Mouse (Mus musculus) embryonic facial prominence, embryonic 10.5 days (tissue): ENCODE measurements around the gene Tctex1d1. TPM values are rescaled to one million over a fixed set of nuclear protein-coding genes. Genes with fewer than 3 reads are reported as not detected.

Experiments
- DNase-seq: peaks from one replicate; pipeline ENCODE4 v3.0.0-alpha.2; 2017; ENCODE audit warnings: low spot score
- H3K27ac ChIP-seq: fragments of 300-500 bp; sonication (generic); replicated peaks from 2 replicates; pipeline ENCODE4 v1.5.1; 2016; ENCODE audit warnings: mild to moderate bottlenecking
- H3K27me3 ChIP-seq: fragments of 300-500 bp; sonication (generic); replicated peaks from 2 replicates; pipeline ENCODE4 v1.6.1; 2016; ENCODE audit warnings: low read depth, mild to moderate bottlenecking; ENCODE audit not compliant: poor library complexity, severe bottlenecking
- H3K36me3 ChIP-seq: fragments of 300-500 bp; sonication (generic); replicated peaks from 2 replicates; pipeline ENCODE4 v1.6.1; 2016; ENCODE audit warnings: mild to moderate bottlenecking, moderate library complexity
- H3K4me1 ChIP-seq: fragments of 300-500 bp; sonication (generic); 2 replicates; pipeline ENCODE4 v1.6.1; 2016
- H3K4me3 ChIP-seq: fragments of 300-500 bp; sonication (generic); 2 replicates; pipeline ENCODE4 v1.5.1; 2016; ENCODE audit warnings: mild to moderate bottlenecking, moderate library complexity
- H3K9me3 ChIP-seq: fragments of 300-500 bp; sonication (generic); 2 replicates; pipeline ENCODE4 v1.6.1; 2016; ENCODE audit warnings: mild to moderate bottlenecking
- WGBS: fragments of 180-500 bp; shearing (Covaris S2); methylation state at CpG from one replicate; pipeline ENCODE4 v1.1.7; 2016; 5-methylcytosine and 5-hydroxymethylcytosine counted together
- polyA plus RNA-seq: library from polyadenylated mRNA; unstranded; fragments of >200 nt; fragmentation: Nextera tagmentation; extraction: Ambion mirVana; gene quantifications from 2 replicates; pipeline ENCODE4 v1.2.1, GENCODE M21; 2016

Gene Tctex1d1
- polyA plus RNA-seq, 1 experiment from 2014 or later, result 0.97 TPM

- H3K27me3 ChIP-seq, result peaks cover 14% of the 10 kb centered on the region; the same call in 1 of the 2 replicates
Observed at GRCm38 (mm10) chr4:102972071-102972470, 6.3 kb upstream of the Tctex1d1 start.

GRCm38 (mm10) chr4:102974172-102974571 is 4.2 kb upstream of the Tctex1d1 start:
- Histone ChIP-seq H3K4me1 (peaks cover 35% of the 10 kb centered on the region), H3K27ac (no peak overlapping the region), H3K36me3 (no peaks in the 10 kb centered on the region), H3K4me3 (no peak overlapping the region), H3K27me3 (peaks cover 35% of the 10 kb centered on the region), H3K9me3 (no peaks in the 10 kb centered on the region)
- DNase-seq, result no peak
- whole genome bisulfite sequencing, result 54% methylated on average over 5 of the region's 5 CpGs

More at GRCm38 (mm10) chr4:102972071-102972470, 6.3 kb upstream of the Tctex1d1 start:
- WGBS, result 77% methylated on average over 3 of the region's 3 CpGs
- Histone ChIP-seq H3K27ac (no peak overlapping the region), H3K9me3 (no peaks in the 10 kb centered on the region), H3K4me1 (peaks cover 21% of the 10 kb centered on the region), H3K4me3 (no peak overlapping the region), H3K36me3 (no peaks in the 10 kb centered on the region)
- DNase-seq, result no peak

DNA sequence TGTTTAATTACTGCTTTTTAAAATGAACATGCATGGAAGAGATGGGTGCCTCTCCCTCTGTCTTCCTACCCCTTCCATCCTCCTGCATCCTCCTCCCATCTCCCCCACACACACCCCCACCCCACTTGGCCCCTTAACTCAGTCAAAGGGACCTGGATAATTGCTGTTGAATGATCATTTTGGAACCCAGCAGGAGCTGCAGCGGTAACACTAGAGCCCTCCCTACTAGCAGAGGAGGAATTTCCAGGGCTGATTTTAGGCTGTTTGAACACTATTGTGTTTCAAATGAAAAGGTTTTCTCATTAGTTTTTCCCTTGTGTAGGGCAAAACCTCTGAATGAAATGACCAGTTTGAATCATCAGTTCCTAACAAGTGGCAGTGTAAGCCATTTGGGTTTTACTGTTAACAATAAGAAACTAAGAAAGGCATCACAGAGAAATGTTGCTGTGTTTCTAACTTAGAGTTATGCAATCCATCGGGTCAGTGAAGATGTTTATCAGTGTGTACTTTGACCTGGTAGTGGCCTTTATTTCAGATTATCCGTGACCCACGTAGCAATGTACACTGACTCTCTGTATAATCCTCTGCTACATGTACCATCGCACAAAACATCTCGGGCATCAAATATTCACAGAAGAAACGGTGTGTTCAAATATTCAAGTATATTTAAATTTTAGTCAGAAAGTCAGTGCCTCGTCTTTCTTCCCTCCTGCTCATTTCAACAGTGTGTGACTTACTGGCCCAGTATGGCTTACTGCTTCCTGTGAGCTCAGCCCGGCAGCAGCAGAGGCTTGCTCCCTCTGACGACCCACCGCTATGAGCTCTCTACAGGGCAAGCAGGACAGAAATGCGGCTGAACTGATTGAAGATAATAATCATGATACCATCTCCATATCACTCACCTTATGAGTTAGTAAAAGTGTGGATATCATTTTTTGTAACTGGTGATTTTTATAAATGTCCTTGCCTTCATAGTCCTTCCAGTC is 1.8 kb upstream of the Tctex1d1 start:
- DNase-seq, result peak; percentile 29
- 25% methylated on average over 12 of the region's 12 CpGs for WGBS
- Histone ChIP-seq H3K36me3 (no peaks in the 10 kb centered on the region), H3K27ac (no peak overlapping the region), H3K9me3 (no peaks in the 10 kb centered on the region), H3K27me3 (peaks cover 47% of the 10 kb centered on the region), H3K4me3 (no peak overlapping the region), H3K4me1 (peaks cover 40% of the 10 kb centered on the region)

DNA sequence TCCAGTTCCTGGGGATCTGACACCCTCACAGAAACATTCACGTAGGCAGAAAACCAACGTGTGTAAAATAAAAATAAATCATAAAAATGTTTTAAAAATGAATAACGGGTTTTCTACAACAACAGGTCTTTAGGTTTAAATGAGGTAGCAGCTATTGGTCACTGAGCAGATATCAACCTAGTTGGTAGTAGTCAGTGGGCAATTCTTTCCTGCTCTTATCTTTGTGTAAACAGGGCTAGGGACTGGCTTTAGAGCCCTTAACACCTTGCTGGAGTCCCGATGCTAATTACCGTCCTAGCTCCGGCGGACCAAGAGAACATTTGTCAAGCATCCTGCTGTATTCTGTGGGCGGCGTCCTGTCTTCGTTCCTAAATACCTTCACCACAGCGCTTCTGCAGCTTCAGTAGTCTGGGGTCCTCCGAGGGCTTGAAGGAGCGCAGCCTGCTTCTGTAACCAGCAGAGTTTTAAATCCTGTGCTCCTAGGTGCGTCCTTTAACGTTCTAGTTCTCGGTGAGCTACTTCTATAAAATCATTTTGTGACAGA is 556 bp upstream of the Tctex1d1 start:
- Histone ChIP-seq H3K9me3 (no peaks in the 10 kb centered on the region), H3K4me1 (peaks cover 40% of the 10 kb centered on the region), H3K27ac (no peak overlapping the region), H3K4me3 (peak overlapping the region; percentile 57), H3K36me3 (no peaks in the 10 kb centered on the region), H3K27me3 (peaks cover 47% of the 10 kb centered on the region)
- WGBS, result 11% methylated on average over 16 of the region's 16 CpGs
- DNase-seq, result peak; percentile 40

- Histone ChIP-seq H3K27ac (no peak overlapping the region), H3K9me3 (no peaks in the 10 kb centered on the region), H3K27me3 (peaks cover 43% of the 10 kb centered on the region), H3K4me3 (peak overlapping the region; percentile 57), H3K4me1 (peaks cover 34% of the 10 kb centered on the region), H3K36me3 (no peaks in the 10 kb centered on the region)
- 58% methylated on average over 5 of the region's 5 CpGs for WGBS
- no peak for DNase-seq
Observed at GRCm38 (mm10) chr4:102979385-102979784, 979 bp downstream of the Tctex1d1 start.

GRCm38 (mm10) chr4:102981709-102982108 is 3.3 kb downstream of the Tctex1d1 start:
- Histone ChIP-seq H3K4me3 (no peak overlapping the region), H3K27ac (no peak overlapping the region), H3K36me3 (no peaks in the 10 kb centered on the region), H3K27me3 (peaks cover 36% of the 10 kb centered on the region), H3K9me3 (no peaks in the 10 kb centered on the region), H3K4me1 (peaks cover 22% of the 10 kb centered on the region)
- WGBS, result 80% methylated on average over 8 of the region's 8 CpGs
- no peak for DNase-seq

- DNase-seq, result no peak
- no peaks in the 10 kb centered on the region for H3K27me3 ChIP-seq
- 71% methylated on average over 7 of the region's 7 CpGs for WGBS
Observed at GRCm38 (mm10) chr4:102986173-102986572, 7.8 kb downstream of the Tctex1d1 start.

DNA sequence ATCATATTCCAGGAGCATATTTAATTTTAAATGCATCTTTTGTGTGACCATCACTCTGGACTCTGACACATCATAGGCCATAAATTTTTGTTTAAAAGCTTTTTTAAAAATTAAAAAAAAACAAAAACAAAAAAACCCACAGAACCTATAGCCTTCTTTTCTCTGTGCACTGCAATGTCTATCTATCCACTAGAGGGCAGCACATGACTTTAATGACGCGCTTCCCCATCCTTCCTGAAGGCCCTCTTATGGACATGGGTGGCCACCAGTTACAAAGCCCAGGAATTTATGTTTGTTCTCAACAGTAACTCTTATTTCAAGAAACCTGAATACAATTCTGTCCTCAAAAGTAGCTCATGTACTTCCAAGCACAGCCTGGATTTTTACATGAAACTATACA is 8.5 kb downstream of the Tctex1d1 start:
- no peaks in the 10 kb centered on the region for H3K27me3 ChIP-seq
- H3K27ac ChIP-seq, result no peak overlapping the region
- no peaks in the 10 kb centered on the region for H3K9me3 ChIP-seq
- H3K36me3 ChIP-seq, result no peaks in the 10 kb centered on the region
- H3K4me3 ChIP-seq, result no peak overlapping the region
- peaks cover 16% of the 10 kb centered on the region for H3K4me1 ChIP-seq
- DNase-seq, result peak; percentile 61
- 5% methylated on average over 2 of the region's 2 CpGs for WGBS

More at GRCm38 (mm10) chr4:102986173-102986572, 7.8 kb downstream of the Tctex1d1 start:
- H3K4me1 ChIP-seq, result peaks cover 9% of the 10 kb centered on the region
- no peaks in the 10 kb centered on the region for H3K9me3 ChIP-seq
- no peak overlapping the region for H3K4me3 ChIP-seq
- no peaks in the 10 kb centered on the region for H3K36me3 ChIP-seq
- H3K27ac ChIP-seq, result no peak overlapping the region

GRCm38 (mm10) chr4:102987325-102987724 is 8.9 kb downstream of the Tctex1d1 start:
- 52% methylated on average over 4 of the region's 4 CpGs for WGBS
- Histone ChIP-seq H3K27me3 (no peaks in the 10 kb centered on the region), H3K4me1 (peaks cover 19% of the 10 kb centered on the region), H3K27ac (no peak overlapping the region), H3K9me3 (no peaks in the 10 kb centered on the region), H3K36me3 (no peaks in the 10 kb centered on the region), H3K4me3 (no peak overlapping the region)
- DNase-seq, result no peak

GRCm38 (mm10) chr4:102987756-102988155 is 9.3 kb downstream of the Tctex1d1 start:
- Histone ChIP-seq H3K27me3 (no peaks in the 10 kb centered on the region), H3K4me3 (no peak overlapping the region), H3K9me3 (no peaks in the 10 kb centered on the region), H3K4me1 (peaks cover 19% of the 10 kb centered on the region), H3K36me3 (no peaks in the 10 kb centered on the region), H3K27ac (no peak overlapping the region)
- 81% methylated on average over 2 of the region's 2 CpGs for WGBS
- no peak for DNase-seq

DNA sequence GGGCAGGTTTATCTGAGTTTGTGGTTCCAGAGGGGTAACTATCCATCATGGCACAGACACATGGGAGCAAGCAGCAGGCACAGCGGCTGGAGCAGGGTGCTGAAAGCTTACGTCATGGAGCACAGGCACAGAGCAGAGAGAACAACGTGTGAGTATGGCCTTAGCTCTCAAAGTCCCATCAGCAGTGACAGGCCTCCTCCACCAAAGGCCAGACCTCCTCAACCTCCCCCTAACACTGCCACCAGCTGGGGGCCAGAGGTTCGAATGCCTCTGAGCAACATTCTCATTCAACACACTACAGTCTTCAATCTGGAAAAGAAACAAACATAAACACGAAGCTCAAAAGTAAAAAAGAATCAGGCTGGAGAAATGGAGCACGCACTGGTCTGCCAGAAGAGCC is 10.1 kb downstream of the Tctex1d1 start:
- no peaks in the 10 kb centered on the region for H3K9me3 ChIP-seq
- no peak overlapping the region for H3K4me3 ChIP-seq
- no peaks in the 10 kb centered on the region for H3K27me3 ChIP-seq
- no peaks in the 10 kb centered on the region for H3K36me3 ChIP-seq
- H3K27ac ChIP-seq, result no peak overlapping the region
- peaks cover 20% of the 10 kb centered on the region for H3K4me1 ChIP-seq
- DNase-seq, result no peak
- WGBS, result 74% methylated on average over 6 of the region's 6 CpGs

DNA sequence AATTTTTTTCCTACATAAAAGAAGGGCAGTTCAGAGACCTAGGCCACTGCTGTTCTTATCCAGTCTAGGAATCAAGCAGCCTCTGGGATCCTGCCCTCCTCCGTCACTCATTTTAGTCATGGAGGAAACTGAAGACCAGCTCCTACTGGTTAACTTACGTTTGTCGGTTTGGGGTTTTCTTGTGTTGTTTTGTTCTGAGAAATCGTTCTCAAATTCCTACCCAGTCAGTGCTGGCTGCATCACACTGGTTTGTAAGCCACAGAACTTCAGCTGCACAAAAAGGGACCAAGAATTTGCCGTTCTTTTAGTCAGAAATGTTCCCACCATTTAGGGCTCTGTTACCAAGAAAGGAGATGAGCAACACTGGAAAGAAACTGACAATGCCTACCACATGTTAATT is 11.0 kb downstream of the Tctex1d1 start:
- H3K36me3 ChIP-seq, result no peaks in the 10 kb centered on the region
- H3K4me3 ChIP-seq, result no peak overlapping the region
- no peaks in the 10 kb centered on the region for H3K27me3 ChIP-seq
- H3K4me1 ChIP-seq, result peaks cover 23% of the 10 kb centered on the region
- H3K9me3 ChIP-seq, result no peaks in the 10 kb centered on the region
- WGBS, result 80% methylated on average over 5 of the region's 5 CpGs
- DNase-seq, result no peak
- no peak overlapping the region for H3K27ac ChIP-seq

- H3K4me1 ChIP-seq, result peaks cover 23% of the 10 kb centered on the region
- no peaks in the 10 kb centered on the region for H3K9me3 ChIP-seq
- no peaks in the 10 kb centered on the region for H3K36me3 ChIP-seq
- no peak overlapping the region for H3K27ac ChIP-seq
- H3K4me3 ChIP-seq, result no peak overlapping the region
- DNase-seq, result no peak
- H3K27me3 ChIP-seq, result no peaks in the 10 kb centered on the region
- 81% methylated on average over 4 of the region's 4 CpGs for WGBS
Observed at GRCm38 (mm10) chr4:102990016-102990415, 11.6 kb downstream of the Tctex1d1 start.
